Mouse (Mus musculus): ENCODE measurements around the gene Leo1. TPM values are rescaled to one million over a fixed set of nuclear protein-coding genes. Genes with fewer than 3 reads are reported as not detected.

The Leo1 gene
- polyA plus RNA-seq, 1 experiment: 25.4 TPM

DNA sequence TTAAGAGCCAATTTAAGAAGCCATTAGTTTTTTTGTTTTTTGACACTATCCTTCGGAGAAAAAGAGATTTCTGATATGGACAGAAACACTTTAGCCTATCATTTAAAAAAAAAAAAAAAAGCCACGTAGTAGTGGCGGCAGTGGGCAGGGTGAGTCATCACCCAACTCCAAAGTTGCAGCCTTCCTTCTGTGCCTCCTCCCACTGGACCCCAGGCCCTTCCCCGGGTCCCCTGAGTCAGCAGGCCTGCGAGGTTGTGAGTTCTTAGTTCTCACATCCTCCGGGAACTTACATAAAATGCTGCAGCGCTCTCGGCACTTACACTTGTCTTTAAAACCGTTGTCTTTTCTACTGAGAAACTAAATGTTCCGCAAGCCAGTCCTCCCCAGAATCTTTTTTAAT lies 33.5 kb upstream of the Leo1 start:
- Histone ChIP-seq H3K36me3 (ENCODE audit: control insufficient read depth, insufficient read depth) (no peaks in the 10 kb centered on the region), H3ac (ENCODE audit: control insufficient read depth, insufficient read length) (no peak overlapping the region), H3K4me3 (peak overlapping the region; percentile 97), H3K4me2 (ENCODE audit: low read depth) (peak overlapping the region; percentile 69), H3K27me3 (ENCODE audit: control insufficient read depth, insufficient read depth, insufficient read length) (no peaks in the 10 kb centered on the region), H3K79me2 (ENCODE audit: control insufficient read depth, insufficient read depth) (peaks cover 64% of the 10 kb centered on the region)
- TF ChIP-seq POLR2A (IDR thresholded peaks at IDR 0.05; ENCODE audit: insufficient read length, low read depth) (peak; percentile 41), TCF3 (IDR thresholded peaks at IDR 0.05; ENCODE audit: insufficient read length, low read depth) (no peak)

DNA sequence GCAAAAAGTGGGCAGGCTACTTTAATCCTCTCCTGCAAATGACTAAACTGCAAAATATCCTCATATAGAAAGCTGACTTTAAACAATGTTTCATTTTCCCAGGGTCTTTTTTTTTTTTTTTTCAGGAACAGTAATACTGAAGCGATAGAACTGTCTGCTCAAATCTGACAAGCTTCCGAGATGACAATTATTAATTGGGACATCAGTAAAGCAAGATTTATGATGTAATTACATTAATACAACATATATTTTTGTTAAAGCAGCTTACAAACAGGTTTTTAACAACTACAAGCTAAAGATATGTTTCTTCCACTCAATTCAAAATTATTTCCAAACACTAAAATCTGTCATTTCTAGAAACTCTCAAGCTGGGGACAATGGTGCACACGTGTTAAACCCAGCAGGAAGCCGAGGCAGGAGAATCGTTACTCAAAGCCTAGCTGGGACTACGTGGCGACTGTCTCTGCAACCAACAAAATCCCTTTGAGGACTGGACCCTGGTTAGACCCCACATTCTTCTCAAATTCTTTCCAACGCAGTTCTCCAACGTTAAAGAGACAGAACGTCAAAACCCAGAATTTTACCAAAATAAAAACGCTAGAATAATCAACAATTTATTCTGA lies 33.0 kb upstream of the Leo1 start:
- Histone ChIP-seq H3K79me2 (ENCODE audit: control insufficient read depth, insufficient read depth) (peaks cover 59% of the 10 kb centered on the region), H3ac (ENCODE audit: control insufficient read depth, insufficient read length) (peak overlapping the region; percentile 69), H3K4me2 (ENCODE audit: low read depth) (peak overlapping the region; percentile 69), H3K4me3 (peak overlapping the region; percentile 97), H3K27me3 (ENCODE audit: control insufficient read depth, insufficient read depth, insufficient read length) (no peaks in the 10 kb centered on the region), H3K36me3 (ENCODE audit: control insufficient read depth, insufficient read depth) (no peaks in the 10 kb centered on the region)
- TF ChIP-seq POLR2A (IDR thresholded peaks at IDR 0.05; ENCODE audit: insufficient read length, low read depth) (peak; percentile 17), CEBPB (IDR thresholded peaks at IDR 0.05; ENCODE audit: insufficient read depth, poor library complexity, severe bottlenecking) (no peak)

DNA sequence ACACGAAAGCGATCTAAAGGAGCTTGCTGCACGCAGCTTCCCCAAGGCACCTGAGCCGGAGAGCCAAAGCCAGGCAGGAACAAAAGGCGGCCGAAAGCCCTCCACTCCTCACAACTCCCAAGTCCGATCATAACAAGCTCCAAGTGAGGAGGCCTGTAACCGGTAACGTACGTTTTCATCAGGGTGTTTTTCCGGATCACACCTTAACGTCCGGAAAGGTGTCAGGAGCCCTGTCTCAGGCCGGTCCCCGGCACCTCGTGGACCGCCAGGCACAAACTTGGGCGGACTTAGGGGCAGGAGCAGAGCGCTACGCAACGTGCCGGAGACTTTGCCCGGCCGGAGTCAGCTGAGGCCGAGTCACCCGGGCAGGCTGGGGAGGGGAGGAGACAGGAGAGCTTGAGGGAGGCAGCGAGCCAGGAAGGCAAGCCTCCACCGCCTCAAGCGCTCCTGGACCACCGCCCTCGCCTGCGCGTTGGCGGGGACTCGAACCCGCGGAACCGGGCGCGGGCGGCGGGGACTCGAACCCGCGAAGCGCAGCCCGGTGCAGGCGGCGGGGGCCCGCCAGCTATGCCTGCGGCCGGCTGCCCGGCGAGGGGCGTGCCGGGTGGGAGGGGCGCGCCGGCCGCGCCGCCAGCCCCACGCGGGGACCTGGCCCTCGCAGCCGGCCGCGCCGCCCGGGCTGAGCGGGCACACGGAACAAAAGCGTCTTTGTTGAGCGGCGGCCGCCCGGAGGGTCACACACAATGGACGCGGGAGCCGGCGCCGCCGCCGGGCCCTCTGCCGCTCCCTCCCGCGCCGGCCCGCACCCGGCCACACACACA lies 32.1 kb upstream of the Leo1 start:
- Histone ChIP-seq H3K4me2 (ENCODE audit: low read depth) (peak overlapping the region; percentile 69), H3K36me3 (ENCODE audit: control insufficient read depth, insufficient read depth) (no peaks in the 10 kb centered on the region), H3K79me2 (ENCODE audit: control insufficient read depth, insufficient read depth) (peaks cover 50% of the 10 kb centered on the region), H3K27me3 (ENCODE audit: control insufficient read depth, insufficient read depth, insufficient read length) (no peaks in the 10 kb centered on the region), H3K4me3 (peak overlapping the region; percentile 97), H3ac (ENCODE audit: control insufficient read depth, insufficient read length) (peak overlapping the region; percentile 69)
- TF ChIP-seq MYOD1 (IDR thresholded peaks at IDR 0.05; ENCODE audit: control insufficient read depth in 1 of 3, insufficient read length in 2 of 3, low read depth in 2 of 3): peak in 1 of 3 experiments; percentile 19
- TF ChIP-seq MYOG (IDR thresholded peaks at IDR 0.05; ENCODE audit: control insufficient read depth in 1 of 3, insufficient read depth in 1 of 3, insufficient read length in 2 of 3, low read depth in 2 of 3): peak in 1 of 3 experiments; percentile 25
- peak; percentile 43 for TF ChIP-seq POLR2AphosphoS2 (IDR thresholded peaks at IDR 0.05; ENCODE audit: insufficient read length, low read depth)
- TF ChIP-seq TCF3 (IDR thresholded peaks at IDR 0.05; ENCODE audit: insufficient read length, low read depth): no peak
- no peak for TF ChIP-seq TCF12 (IDR thresholded peaks at IDR 0.05; ENCODE audit: insufficient read depth, poor library complexity, severe bottlenecking)
- TF ChIP-seq POLR2A (IDR thresholded peaks at IDR 0.05; ENCODE audit: insufficient read length, low read depth): peak; percentile 55

DNA sequence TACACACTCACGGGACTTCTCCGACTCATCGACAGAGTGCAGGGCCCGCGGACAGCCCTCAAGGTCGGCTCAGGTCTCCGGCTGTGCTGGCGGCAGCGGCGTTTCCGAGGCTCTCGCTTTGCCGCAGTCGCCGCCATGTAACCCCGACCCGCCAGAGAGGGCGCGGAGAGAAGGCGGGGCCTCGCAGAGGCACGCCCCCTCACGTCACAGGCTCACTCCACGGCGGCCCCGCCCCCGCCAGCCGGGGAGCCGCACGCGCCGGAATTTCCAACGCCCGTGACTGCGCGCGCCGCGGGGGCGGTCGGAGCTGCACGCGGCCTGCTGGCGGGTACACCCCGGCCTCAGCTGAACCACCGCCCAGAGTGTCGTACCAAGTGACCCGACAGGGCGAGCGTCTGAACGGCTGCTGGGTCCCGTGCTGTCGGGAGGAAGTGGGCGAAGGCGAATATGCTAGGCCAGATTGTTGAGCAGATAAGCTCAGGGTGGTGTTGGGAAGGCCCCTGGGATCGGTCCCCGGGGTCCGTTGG lies 31.4 kb upstream of the Leo1 start, which contains the start of gene Mapk6:
Gene Mapk6 (minus strand): TSS at position 154 of the 527 bp plus-strand sequence.
- Histone ChIP-seq H3K27me3 (ENCODE audit: control insufficient read depth, insufficient read depth, insufficient read length) (no peaks in the 10 kb centered on the region), H3K4me2 (ENCODE audit: low read depth) (peak within 1 kb of the TSS; percentile 87), H3K79me2 (ENCODE audit: control insufficient read depth, insufficient read depth) (peaks cover 43% of the 10 kb centered on the region), H3K36me3 (ENCODE audit: control insufficient read depth, insufficient read depth) (no peaks in the 10 kb centered on the region), H3ac (ENCODE audit: control insufficient read depth, insufficient read length) (peak within 1 kb of the TSS; percentile 69), H3K4me3 (peak within 1 kb of the TSS; percentile 97)
- peak in 1 of 3 experiments; percentile 65 for TF ChIP-seq MYOG (IDR thresholded peaks at IDR 0.05; ENCODE audit: control insufficient read depth in 1 of 3, insufficient read depth in 1 of 3, insufficient read length in 2 of 3, low read depth in 2 of 3)
- peak; percentile 61 for TF ChIP-seq SRF (IDR thresholded peaks at IDR 0.05; ENCODE audit: control insufficient read depth, insufficient read length, low read depth)
- no peak for TF ChIP-seq USF1 (IDR thresholded peaks at IDR 0.05; ENCODE audit: low read depth)
- TF ChIP-seq POLR2AphosphoS2 (IDR thresholded peaks at IDR 0.05; ENCODE audit: insufficient read length, low read depth): peak; percentile 69
- peak; percentile 91 for TF ChIP-seq POLR2A (IDR thresholded peaks at IDR 0.05; ENCODE audit: insufficient read length, low read depth)
- TF ChIP-seq TCF12 (IDR thresholded peaks at IDR 0.05; ENCODE audit: insufficient read depth, poor library complexity, severe bottlenecking): no peak
- peak in 2 of 3 experiments; percentile 18 to 73 for TF ChIP-seq MYOD1 (IDR thresholded peaks at IDR 0.05; ENCODE audit: control insufficient read depth in 1 of 3, insufficient read length in 2 of 3, low read depth in 2 of 3)

DNA sequence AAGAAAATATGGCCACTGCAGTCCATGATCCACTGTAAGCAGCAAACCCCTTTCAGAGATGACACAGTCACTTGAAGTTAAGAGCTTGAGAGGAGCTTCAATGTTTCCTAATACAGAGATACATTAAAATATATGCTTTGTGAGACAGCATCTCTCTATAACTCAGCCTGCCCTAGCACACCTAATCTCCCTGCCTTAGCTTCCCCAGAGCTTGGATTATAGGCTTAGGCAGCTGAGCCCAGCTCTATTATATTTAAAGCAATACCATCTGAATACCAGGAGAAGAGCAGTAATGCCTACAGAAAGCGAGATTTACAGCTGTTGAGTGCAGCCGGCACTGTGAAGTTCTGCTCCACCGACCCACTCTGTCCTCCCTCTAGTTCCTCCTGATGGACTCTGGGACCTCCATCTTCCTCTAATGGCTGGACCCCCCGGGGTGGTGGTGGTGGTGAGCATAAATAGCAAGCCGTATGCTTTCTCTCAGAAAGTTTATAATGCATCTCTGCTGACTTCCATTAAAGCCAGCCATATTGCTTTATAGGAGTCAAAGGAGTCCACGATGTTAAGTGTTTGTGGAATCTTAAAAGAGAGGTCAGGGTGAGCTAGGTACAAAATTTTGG lies 30.3 kb upstream of the Leo1 start:
- Histone ChIP-seq H3K27me3 (ENCODE audit: control insufficient read depth, insufficient read depth, insufficient read length) (no peaks in the 10 kb centered on the region), H3K4me3 (peak overlapping the region; percentile 97), H3K36me3 (ENCODE audit: control insufficient read depth, insufficient read depth) (no peaks in the 10 kb centered on the region), H3K4me2 (ENCODE audit: low read depth) (peak overlapping the region; percentile 87), H3K79me2 (ENCODE audit: control insufficient read depth, insufficient read depth) (peaks cover 33% of the 10 kb centered on the region), H3ac (ENCODE audit: control insufficient read depth, insufficient read length) (peak overlapping the region; percentile 69)
- no peak for TF ChIP-seq MAX (IDR thresholded peaks at IDR 0.05; ENCODE audit: low read depth)
- TF ChIP-seq REST (IDR thresholded peaks at IDR 0.05; ENCODE audit: insufficient read depth, insufficient read length): no peak
- TF ChIP-seq POLR2AphosphoS2 (IDR thresholded peaks at IDR 0.05; ENCODE audit: insufficient read length, low read depth): no peak
- TF ChIP-seq E2F4 (IDR thresholded peaks at IDR 0.05; ENCODE audit: insufficient read depth): no peak
- no peak for TF ChIP-seq CEBPB (IDR thresholded peaks at IDR 0.05; ENCODE audit: insufficient read depth, poor library complexity, severe bottlenecking)
- no peak for TF ChIP-seq TCF12 (IDR thresholded peaks at IDR 0.05; ENCODE audit: insufficient read depth, poor library complexity, severe bottlenecking)
- no peak for TF ChIP-seq SRF (IDR thresholded peaks at IDR 0.05; ENCODE audit: control insufficient read depth, insufficient read length, low read depth)
- no peak for TF ChIP-seq TCF3 (IDR thresholded peaks at IDR 0.05; ENCODE audit: insufficient read length, low read depth)
- no peak for TF ChIP-seq USF1 (IDR thresholded peaks at IDR 0.05; ENCODE audit: low read depth)
- TF ChIP-seq MYOD1 (IDR thresholded peaks at IDR 0.05; ENCODE audit: control insufficient read depth in 1 of 3, insufficient read length in 2 of 3, low read depth in 2 of 3): no peak
- TF ChIP-seq POLR2A (IDR thresholded peaks at IDR 0.05; ENCODE audit: insufficient read length, low read depth): no peak
- TF ChIP-seq MYOG (IDR thresholded peaks at IDR 0.05; ENCODE audit: control insufficient read depth in 1 of 3, insufficient read depth in 1 of 3, insufficient read length in 2 of 3, low read depth in 2 of 3): no peak

Data from myocyte (in vitro differentiated cells).